In genomic region chr9:63462296-63462695, GRCm38 (mm10) we compare ENCODE assay signal across 8 mouse cellular contexts.
DNase-seq lines count a peak whose midpoint lies in the region; ATAC-seq and TF ChIP-seq lines count a peak whose summit lies in the region.

No protein-coding gene starts in this region.

- no peak overlapping the region for H3K9ac ChIP-seq in forebrain, embryonic 14.5 days (ENCODE audit: low read length)
- H3K9ac ChIP-seq in forebrain, embryonic 15.5 days (replicated peaks) = no peak overlapping the region
- H3K9ac ChIP-seq in ES-E14 (ENCODE audit: insufficient read depth, low read depth, low read length, poor library complexity, severe bottlenecking) = no peak overlapping the region

- H3K4me1 ChIP-seq in forebrain, embryonic 14.5 days (ENCODE audit: control insufficient read depth, insufficient read depth, low read length) = no peaks in the 10 kb centered on the region
- no peaks in the 10 kb centered on the region for H3K4me1 ChIP-seq in forebrain, embryonic 15.5 days
- H3K4me1 ChIP-seq in ES-E14 (ENCODE audit: control insufficient read depth in 2 of 2, insufficient read depth in 2 of 2, low read length in 2 of 2, poor library complexity in 1 of 2) = no peaks in the 10 kb centered on the region

- H3K4me2 ChIP-seq in forebrain, embryonic 14.5 days (ENCODE audit: low read length) = no peak overlapping the region
- no peak overlapping the region for H3K4me2 ChIP-seq in forebrain, embryonic 15.5 days (replicated peaks)

- no peak overlapping the region for H3K27ac ChIP-seq in forebrain, embryonic 14.5 days (ENCODE audit: low read depth, low read length)
- H3K27ac ChIP-seq in forebrain, embryonic 15.5 days (replicated peaks) = no peak overlapping the region
- H3K27ac ChIP-seq in ES-E14 (ENCODE audit: insufficient read depth, low read depth, low read length, poor library complexity, severe bottlenecking) = no peak overlapping the region
- no peak overlapping the region for H3K27ac ChIP-seq in layer of hippocampus, adult 2 months

- ATAC-seq in forebrain, embryonic 14.5 days = no peak
- ATAC-seq in forebrain, embryonic 15.5 days (replicated peaks) = no peak

- in situ Hi-C loops in ES-E14 (cut with MboI; ENCODE audit: low sequenced_read_pairs in 2 of 2, unreplicated experiment in 2 of 2) = no loop called here

- no peaks in the 10 kb centered on the region for H3K27me3 ChIP-seq in forebrain, embryonic 14.5 days (replicated peaks; ENCODE audit: control insufficient read depth, insufficient read depth, low read length)
- H3K27me3 ChIP-seq in forebrain, embryonic 15.5 days = peaks cover 9% of the 10 kb centered on the region; the same call in 1 of the 2 replicates

- WGBS in forebrain, embryonic 14.5 days = 59% methylated on average over 2 of the region's 2 CpGs
- WGBS in forebrain, embryonic 15.5 days = 60% methylated on average over 2 of the region's 2 CpGs

- no peak overlapping the region for H3K4me3 ChIP-seq in forebrain, embryonic 14.5 days (ENCODE audit: low read depth, low read length)
- no peak overlapping the region for H3K4me3 ChIP-seq in forebrain, embryonic 15.5 days
- no peak overlapping the region for H3K4me3 ChIP-seq in ES-E14 (ENCODE audit: insufficient read depth in 1 of 2, low read depth in 1 of 2, low read length in 2 of 2, poor library complexity in 1 of 2, severe bottlenecking in 1 of 2)
- no peak overlapping the region for H3K4me3 ChIP-seq in layer of hippocampus, adult 2 months

- TF ChIP-seq CTCF in layer of hippocampus, adult 2 months (conservative IDR thresholded peaks at IDR 0.05) = peak; percentile 98

- no peaks in the 10 kb centered on the region for H3K9me3 ChIP-seq in forebrain, embryonic 14.5 days (replicated peaks; ENCODE audit: control insufficient read depth, low read length)
- no peaks in the 10 kb centered on the region for H3K9me3 ChIP-seq in forebrain, embryonic 15.5 days
- no peaks in the 10 kb centered on the region for H3K9me3 ChIP-seq in ES-E14 (ENCODE audit: control insufficient read depth, insufficient read depth, low read depth, low read length)

- H3K36me3 ChIP-seq in forebrain, embryonic 14.5 days (ENCODE audit: control insufficient read depth, insufficient read depth, low read length) = no peaks in the 10 kb centered on the region
- H3K36me3 ChIP-seq in forebrain, embryonic 15.5 days = no peaks in the 10 kb centered on the region
- H3K36me3 ChIP-seq in ES-E14 (ENCODE audit: control insufficient read depth, insufficient read depth, low read length, poor library complexity, severe bottlenecking) = no peaks in the 10 kb centered on the region

- peak; percentile 87 for DNase-seq in forebrain, embryonic 14.5 days (ENCODE audit: low spot score)
- DNase-seq in ES-E14 (ENCODE audit: low read depth, low spot score) = peak; percentile 67
- DNase-seq in cerebellum, adult 11-12 months = peak; percentile 47
- peak; percentile 43 to 75 for DNase-seq in frontal cortex, postnatal 25 days (ENCODE audit: low spot score in 2 of 2)
- peak; percentile 68 to 87 for DNase-seq in layer of hippocampus, adult 2 months (ENCODE audit: low spot score in 2 of 2)
- peak; percentile 79 for DNase-seq in lung, postnatal 25 days (ENCODE audit: low spot score)
- peak; percentile 57 to 83 for DNase-seq in spleen, postnatal 10 days (ENCODE audit: low spot score in 2 of 2)

TF ChIP-seq in ES-E14, 5 proteins besides CTCF, POLR2A, EP300 and RAD21:
- no peak for TF ChIP-seq CHD2 (IDR thresholded peaks at IDR 0.05; ENCODE audit: low read depth, low read length)
- no peak for TF ChIP-seq MAFK (IDR thresholded peaks at IDR 0.05; ENCODE audit: insufficient read depth, low read depth, low read length)
- TF ChIP-seq HCFC1 (IDR thresholded peaks at IDR 0.05; ENCODE audit: borderline replicate concordance, insufficient read depth, low read length) = no peak
- TF ChIP-seq ZNF384 (IDR thresholded peaks at IDR 0.05; ENCODE audit: low read depth, low read length) = no peak
- TF ChIP-seq ZC3H11A (IDR thresholded peaks at IDR 0.05; ENCODE audit: borderline replicate concordance, low read depth, low read length) = no peak; the same call in 1 of the 2 replicates
